Mouse (Mus musculus) activated CD4-positive, CD25-positive, alpha-beta regulatory T cell (primary cell): ENCODE results near the gene Cemip. TPM values are rescaled to one million over a fixed set of nuclear protein-coding genes. Genes with fewer than 3 reads are reported as not detected.

Experiments
- polyA plus RNA-seq, 2 experiments: library from polyadenylated mRNA; unstranded; fragments of 100-300 nt; shearing (Covaris generic); gene quantifications; one replicate each; pipeline ENCODE4 v1.2.1; 2017

The Cemip gene
- polyA plus RNA-seq, result under 1 TPM in 1 of 2 experiments, not detected in 1; 0.41 TPM

GRCm38 (mm10) chr7:84086039-84086829, at the start of gene Cemip:
Gene Cemip, minus strand, starts transcription at chr7:84086502.

DNA sequence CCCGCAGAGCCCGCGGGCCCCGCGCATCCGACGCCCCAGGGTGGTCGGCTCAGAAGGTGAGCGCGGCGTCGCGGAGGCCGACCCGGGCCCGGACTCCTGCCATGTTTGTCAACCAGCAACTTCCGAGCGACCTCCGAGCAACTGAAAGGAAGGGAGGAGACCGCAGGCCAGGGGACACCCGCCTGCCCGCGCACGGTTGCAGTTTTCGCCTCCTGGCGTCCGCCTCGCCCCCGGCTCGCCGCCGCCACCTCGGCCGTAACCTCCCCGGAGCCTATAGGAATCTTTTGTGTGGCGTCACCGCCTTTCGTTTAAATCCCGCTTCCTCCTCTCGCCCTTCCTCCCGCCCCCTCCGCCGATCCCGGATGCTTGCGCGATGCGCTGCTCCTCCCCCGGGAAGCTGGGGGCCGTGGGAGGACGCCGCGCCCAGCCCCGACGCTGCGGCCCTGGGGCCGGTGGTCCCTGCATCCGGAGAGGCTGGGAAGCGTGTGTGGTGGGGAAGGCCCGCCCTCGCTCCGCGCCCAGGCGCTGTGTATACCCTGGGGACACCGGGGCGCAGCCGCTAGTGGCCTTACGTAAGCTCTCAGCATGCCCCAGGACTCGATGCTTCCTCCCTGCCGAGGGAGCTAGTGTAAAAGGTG, 202.2 kb downstream of the Cemip start, which contains the start of the genes Tlnrd1 and Mesd:
Gene Tlnrd1, minus strand, starts transcription at position 285 of the 638 bp plus-strand sequence.
Gene Mesd, plus strand, starts transcription at position 446 of the 638 bp plus-strand sequence.

Other genes with a start within 250 kb of the Cemip start
- gene Tlnrd1, start 202.2 kb downstream of the Cemip start, polyA plus RNA-seq, result 10 to 100 TPM in 1 of 2 experiments, 1 to 10 TPM in 1; 5.2 to 10.5 TPM
- gene Mesd, start 202.0 kb downstream of the Cemip start, polyA plus RNA-seq, result 10 to 100 TPM; 32.8 to 33.0 TPM
- gene Abhd17c, start 65.4 kb upstream of the Cemip start, polyA plus RNA-seq, result 10 to 100 TPM; 73.4 to 94.6 TPM